Mouse (Mus musculus) cerebellum, adult (tissue): ENCODE measurements around the gene Arrdc1.
"Not testable (repeated sequence)": the region's sequence is repeated elsewhere in the genome, so short reads cannot be mapped to it uniquely, and the experiment has no call there.

Experiments used
- ATAC-seq: cut with Nextera tagmentation; 2 replicates; pipeline ENCODE4 v1.9.2; 2017; ENCODE audit warnings: mild to moderate bottlenecking, moderate library complexity, mixed read lengths; ENCODE audit not compliant: insufficient number of reproducible peaks, low FRiP score, low TSS enrichment

The Arrdc1 gene

DNA sequence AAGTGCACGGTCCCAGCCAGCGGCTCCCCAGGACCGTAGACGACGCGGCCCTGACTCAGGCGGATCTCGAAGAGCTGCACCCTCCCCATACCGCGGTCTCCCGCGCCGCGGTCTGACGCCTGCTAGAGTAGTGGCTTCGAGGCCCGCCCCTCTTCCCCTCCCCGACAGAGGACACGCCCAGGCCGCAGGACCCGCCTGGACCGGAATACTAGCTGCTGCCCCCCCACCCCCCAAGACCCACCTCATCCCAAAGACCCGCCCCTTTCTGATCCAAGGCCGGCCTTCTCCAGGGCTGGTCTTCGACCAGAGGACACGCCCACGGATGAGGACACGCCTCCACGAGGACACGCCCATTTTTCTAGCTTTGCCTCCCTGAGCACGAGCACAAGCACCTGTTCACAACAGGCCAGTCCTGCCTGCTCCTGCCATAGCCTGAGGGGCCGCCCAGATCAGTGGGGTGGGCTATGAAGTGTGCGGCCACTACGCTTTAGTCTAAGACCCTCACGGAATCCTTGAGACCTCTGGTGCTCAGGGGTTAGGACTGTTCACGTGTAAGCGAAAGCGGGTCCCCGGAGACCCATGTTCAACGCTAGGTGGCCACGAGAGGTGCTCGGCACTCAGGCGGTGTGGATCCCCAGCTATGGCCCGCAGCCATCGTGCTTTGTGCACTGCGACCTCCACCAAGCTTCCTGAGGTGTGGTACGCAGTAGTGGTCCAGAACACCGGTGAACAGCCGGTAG lies at the start of gene Arrdc1:
TSS of gene Arrdc1 (minus strand) at position 196 of the 740 bp plus-strand sequence.
- peak; percentile 74 for ATAC-seq

DNA sequence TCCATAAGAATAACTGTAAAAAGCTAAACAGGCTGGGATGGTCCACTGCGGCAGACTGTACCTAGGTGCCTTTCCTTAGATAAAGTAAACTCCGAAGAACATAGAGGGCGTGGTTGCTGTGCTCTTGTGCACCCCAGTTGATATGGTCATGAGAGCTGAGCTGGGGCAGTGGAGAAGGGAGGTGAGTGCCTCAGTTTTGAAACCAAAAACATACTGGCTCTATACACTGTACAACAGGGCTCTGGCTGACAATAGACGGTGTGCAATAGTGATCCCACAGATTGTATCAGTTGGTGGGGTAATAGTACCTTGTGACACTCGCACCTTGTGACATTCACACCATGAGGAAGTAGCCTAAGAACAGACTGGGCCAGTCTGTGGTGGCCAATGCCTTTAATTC lies 41.9 kb upstream of the Arrdc1 start:
- ATAC-seq, result no peak

DNA sequence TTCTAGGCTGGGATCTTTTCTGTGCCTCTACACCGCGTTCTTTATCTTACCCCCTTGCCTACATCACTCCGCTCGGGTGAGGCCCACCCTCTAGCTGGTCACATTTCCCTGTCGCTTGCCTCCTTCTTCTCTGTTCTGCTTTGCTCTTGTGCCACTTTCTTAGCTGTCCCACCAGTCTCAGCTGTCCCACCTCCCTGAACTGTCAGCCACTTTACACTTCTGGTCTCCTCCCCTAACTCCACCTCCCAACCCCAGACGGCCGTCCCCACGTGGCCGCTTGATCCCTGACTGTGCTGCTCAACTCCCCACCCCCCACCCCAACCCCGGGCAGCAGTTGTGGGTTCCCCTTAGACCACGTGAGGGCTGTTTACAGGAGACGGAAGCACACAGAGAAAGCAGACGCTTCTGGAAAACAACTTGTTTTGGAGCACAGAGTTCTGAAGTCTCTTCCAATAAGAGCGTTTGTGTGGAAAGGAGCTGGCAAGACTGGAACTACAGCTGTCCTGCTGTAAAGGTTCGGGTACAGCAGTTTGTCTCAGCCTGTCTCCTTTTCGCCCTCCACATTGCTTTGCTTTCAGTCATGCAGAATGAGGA lies 40.7 kb upstream of the Arrdc1 start, which contains the start of gene Pnpla7:
TSS of gene Pnpla7 (plus strand) at position 330 of the 594 bp plus-strand sequence.
- peak; percentile 31; the same call in 1 of the 2 replicates for ATAC-seq

DNA sequence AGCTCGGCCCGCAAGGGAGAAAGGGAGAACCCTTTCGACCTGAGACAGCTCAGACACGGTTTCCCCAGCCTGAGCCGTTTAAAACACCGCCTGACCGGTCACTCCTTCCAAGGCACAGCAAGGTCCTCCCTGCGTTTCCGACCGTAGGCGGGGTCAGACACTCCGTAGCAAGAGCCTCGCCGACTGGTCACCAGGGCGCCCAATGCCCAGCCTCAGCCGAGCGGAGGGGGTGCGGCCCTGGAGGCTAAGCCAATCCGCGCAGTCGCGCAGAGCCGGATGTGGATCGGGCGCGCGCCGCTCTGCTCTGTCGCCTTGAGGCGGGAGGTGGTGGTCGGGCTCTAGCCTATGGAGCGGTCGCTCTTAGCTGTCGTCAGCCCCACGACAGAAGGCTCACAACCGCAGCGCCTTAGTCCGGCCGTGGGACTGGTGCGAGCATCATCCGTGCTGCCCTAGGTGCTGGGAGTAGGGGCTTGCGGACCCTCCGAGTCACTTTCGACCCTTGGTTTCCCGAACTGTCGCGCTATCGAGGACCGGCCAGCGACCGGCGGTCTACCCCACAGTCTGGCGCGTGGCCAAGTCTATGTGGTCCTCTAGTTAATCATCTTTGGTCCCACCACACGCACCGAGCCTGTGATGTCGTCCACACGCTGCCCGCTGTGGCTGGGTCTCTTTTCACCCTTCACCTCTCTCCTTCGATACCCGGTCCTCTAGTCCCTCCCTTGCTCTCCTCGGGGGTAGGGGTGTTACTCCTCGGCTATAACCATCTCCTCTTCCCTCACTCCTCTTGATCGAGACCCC lies 40.1 kb upstream of the Arrdc1 start, which contains the start of gene Mrpl41:
TSS of gene Mrpl41 (minus strand) at position 193 of the 798 bp plus-strand sequence.
- peak; percentile 99 for ATAC-seq

DNA sequence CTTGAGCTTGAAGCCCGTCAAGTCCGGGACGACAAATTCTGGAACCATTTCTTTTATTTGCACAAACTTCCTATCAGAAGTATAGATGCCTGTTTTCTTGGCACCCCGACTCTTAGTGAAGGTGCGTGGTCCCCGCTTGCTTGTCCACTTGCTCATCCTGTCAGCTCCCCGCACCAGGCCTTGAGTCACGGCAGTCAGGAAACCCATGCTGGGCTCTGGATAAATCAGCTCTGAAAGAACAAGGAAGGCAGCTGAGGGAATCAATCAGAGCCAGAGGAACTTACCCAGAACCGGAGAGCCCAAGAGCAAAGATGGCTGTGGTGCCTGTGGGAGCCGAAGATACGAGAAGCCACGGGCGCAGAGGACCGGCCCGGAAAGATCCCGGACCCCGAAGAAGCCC lies 39.4 kb upstream of the Arrdc1 start:
- ATAC-seq, result not testable (repeated sequence)

DNA sequence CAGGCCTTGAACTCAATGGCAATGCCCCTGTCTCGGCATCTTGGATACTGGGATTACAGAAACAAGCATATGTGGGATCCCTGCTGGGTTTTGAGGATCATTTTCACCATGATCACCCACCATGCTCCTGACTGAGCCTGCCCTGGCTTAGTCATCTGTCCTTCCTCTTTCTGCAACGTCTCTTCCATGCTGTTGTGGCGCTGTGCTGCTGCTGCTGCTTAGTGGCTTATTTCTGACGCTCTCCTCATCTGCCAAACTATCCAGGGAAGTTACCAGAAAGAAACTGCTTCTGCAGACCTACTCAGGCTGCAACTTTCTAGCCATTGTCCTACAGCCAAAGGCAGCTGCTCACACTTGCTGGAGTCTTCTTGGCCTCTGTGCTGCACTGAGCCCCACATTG lies 35.3 kb upstream of the Arrdc1 start:
- no peak for ATAC-seq

DNA sequence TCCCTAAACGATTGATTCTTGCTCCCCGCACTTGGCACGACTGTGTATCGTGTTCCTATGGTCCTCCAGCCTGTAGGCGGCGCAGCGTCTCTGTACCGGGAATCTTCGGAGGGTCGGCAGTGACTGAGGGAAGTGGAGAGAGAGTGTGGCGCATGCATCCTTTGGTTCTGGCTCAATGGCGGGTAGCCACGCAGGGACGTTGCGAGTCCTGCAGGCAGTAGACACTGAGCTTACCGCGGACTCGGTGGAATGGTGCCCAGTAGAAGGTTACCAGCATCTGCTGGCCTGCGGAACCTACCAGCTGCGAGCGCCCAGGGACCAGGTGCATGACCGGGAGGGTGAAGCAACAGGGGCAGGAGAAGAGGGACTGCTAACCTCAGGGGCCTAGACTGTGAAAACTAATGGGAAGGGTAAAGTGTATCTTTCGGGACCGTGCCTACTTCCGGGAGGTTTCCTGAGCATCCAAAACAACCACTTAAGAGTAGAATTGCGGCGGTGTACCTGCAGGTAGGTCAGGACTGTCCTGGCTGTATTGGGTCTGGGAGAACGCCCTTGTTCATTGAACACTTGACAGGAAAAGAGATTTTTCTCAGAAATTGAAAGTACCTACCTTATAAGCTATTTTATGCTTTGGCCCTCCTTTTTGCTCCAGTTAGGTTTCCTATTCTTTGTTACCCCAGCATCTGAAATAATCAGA lies 27.4 kb upstream of the Arrdc1 start, which contains the start of gene Dph7:
TSS of gene Dph7 (plus strand) at position 97 of the 697 bp plus-strand sequence.
- ATAC-seq, result peak; percentile 83

DNA sequence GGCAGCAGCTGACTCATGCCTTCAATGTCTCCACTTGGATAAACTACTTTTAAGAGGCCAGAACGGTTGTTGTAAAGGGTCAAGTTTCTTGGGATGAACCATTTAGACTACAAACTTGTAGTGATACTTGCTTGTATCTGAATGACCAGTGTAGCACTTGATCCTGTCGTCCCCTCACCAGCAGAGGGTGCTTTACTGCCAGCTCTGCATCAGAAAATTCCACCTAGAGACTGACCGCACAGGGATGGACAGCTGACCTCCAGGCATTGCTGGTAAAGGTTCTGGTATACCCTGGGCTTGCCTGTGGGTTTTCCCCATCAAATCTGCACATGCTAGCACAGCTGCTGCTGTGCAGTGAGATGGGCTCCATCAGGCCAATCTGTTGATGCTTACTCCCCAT lies 25.9 kb upstream of the Arrdc1 start:
- ATAC-seq, result no peak; the same call in 1 of the 2 replicates

DNA sequence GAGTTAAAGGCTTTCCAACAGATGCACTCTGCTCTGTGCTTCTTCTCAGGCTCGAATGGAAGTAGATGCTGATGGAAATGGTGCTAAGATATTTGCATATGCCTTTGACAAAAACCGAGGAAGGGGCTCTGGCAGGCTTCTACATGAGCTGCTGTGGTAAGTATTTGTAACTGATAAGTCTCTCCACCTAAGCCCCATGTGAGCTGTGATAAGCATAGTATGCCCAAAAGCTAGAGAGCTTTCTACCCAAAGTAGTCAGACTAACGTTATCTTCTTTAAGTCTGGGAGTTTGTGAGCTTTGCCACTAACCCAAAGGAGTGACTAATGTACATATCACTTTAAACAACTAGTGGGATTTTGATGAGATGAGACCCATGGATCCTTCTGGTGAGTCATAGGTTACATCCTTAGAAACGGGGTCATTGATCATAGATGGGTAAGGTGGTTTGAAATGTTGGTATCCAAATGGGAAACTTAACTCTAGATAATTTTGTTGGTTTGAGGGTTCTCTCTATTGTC lies 17.5 kb upstream of the Arrdc1 start:
- ATAC-seq, result no peak

DNA sequence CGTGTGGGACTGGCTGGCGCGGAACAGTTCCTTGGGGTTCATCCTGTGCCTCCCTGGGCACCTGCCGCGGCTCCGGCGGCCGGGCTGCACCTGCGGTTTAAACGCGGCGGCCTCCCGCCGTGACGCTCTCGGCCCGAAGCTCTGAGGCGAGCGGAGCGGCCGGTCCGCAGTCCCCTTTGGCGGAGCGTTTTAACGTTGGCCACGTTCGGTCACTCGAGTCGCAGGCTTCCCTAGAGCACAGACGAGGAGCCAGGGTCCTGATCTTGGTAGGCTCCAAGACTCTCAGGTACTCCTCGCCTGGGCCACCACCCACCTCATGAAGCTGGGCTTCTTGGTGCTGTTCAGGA lies 15.1 kb upstream of the Arrdc1 start:
- no peak for ATAC-seq

DNA sequence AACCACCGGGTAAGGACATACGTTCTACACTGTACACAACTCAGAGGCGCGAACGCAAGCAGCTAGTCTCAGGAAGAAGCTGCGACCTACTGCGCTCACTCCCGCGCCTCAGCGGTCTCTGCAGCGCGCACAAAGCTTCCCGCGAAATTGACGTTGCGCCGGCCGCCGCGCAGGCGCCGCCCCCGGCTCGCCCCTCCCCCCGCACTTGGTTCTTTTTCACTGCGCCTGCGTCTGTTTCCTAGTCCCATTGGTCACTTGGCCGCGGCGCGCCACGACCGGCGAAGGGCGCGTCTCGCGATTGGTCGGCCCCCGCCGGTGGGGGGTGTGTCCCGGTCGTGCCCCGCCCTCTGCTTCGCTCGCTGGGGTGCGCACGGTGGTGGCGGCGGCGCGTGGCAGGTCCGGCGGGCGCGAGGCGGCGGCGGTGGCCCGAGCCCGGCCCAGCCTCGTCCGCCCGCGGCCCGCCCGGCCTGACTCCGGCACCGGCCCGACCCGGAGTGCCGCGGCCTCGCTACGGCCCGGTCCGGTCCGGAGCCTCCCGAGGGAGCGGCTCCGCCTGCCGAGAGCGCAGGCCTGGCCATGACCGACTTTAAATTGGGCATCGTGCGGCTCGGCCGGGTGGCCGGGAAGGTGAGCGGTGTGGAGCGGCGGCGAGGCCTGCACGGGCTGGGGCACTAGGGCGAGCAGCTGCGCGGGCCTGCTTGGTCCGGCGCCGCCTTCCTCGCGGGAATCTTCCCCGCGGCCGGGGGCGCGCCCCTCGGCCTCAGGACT lies 14.6 kb upstream of the Arrdc1 start, which contains the start of gene Zmynd19:
TSS of gene Zmynd19 (plus strand) at position 372 of the 768 bp plus-strand sequence.
- ATAC-seq, result peak; percentile 97

DNA sequence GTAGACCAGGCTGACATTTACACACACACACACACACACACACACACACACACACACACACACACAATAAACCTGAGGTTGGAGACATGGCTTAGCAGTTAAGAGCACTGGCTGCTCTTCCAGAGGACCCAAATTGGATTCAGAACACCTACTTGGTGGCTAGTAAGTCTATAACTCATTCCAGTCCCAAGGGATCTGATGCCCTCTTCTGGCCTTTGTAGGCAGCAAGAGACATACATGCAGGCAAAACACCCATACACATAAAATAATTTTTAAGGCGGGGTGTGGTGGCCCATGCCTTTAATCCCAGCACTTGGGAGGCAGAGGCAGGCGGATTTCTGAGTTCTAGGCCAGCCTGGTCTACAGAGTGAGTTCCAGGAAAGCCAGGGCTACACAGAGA lies 9.3 kb upstream of the Arrdc1 start:
- ATAC-seq, result not testable (repeated sequence)

DNA sequence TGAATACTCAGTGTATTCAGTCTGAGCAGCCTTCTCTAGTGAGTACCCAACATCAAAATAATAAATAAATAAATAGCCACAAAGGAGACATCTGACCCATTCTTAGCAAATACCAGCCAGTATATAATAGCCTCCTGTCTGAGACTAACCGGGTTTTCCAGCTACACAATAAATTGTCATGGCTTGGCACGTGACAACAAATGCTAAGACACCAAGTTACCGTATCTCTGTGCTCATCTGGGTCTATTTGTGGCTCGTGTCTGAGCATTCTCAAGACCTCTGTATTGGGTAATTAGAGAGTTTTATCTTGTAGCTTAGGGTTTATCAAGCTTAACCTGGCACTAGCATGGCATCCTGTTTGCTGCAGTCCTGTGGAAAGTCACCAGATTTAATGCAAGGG lies 7.0 kb upstream of the Arrdc1 start:
- ATAC-seq, result no peak

DNA sequence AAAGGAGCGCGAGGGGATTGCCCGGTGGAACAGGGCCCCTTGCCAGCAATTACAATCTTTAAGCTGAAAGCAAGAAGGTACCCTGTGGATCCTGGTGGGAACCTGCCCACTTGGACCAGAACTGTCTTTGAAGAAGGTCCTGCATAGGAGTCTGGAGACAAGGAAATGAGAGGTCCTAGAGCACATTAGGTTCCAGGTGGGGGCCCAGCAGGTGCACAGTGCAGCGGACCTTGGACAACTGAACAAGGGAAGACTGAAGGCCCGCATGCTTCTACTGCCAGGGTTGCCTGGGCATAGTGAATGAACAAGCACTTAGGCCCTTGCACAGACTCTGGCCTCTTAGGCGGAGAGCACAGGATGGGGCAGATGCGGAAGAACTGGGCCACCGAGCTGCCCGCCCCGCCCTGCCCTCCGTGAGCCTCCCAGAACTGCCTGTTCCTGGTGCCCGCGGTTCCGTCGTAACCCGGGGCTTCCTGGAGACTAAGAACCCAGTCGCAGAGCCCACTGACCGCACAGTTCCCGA lies 550 bp downstream of the Arrdc1 start:
- peak; percentile 58 for ATAC-seq

DNA sequence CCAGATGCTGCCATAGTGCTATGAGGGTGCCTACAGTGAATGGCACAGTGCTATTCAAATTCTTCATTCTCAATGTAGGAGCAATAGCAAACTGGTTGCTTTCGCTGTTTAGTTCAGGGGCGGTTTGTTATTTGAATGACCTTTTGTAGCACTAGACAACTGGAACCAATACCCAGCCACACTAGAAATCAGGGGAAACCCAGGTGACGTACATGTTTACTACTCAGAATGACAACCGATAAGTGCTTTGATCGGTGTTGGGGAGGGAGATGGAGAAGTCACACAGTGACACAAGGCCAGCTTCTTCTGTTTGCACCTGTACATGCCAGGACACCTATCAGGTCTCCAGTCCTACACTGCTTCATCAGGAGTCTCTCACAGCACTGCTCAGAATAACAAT lies 5.5 kb downstream of the Arrdc1 start:
- no peak for ATAC-seq

DNA sequence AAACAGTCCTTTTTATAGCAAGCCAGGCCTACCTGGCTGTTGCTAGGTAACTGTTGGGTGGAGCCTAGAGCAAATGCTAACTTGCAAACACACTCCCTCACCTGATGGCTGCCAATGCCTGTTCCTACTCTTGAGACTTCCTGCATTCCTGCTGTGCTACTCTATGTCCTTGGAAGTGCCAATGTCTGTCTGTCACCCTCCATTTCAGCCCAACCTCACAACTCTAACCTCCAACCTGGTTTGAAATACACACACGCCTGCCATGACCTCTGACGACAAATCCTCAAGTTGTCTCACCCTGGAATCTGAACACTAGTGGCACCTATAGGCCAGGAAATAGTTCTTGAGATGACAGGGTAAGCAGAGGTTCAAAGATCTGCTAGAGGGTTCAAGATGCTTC lies 5.9 kb downstream of the Arrdc1 start:
- ATAC-seq, result no peak

DNA sequence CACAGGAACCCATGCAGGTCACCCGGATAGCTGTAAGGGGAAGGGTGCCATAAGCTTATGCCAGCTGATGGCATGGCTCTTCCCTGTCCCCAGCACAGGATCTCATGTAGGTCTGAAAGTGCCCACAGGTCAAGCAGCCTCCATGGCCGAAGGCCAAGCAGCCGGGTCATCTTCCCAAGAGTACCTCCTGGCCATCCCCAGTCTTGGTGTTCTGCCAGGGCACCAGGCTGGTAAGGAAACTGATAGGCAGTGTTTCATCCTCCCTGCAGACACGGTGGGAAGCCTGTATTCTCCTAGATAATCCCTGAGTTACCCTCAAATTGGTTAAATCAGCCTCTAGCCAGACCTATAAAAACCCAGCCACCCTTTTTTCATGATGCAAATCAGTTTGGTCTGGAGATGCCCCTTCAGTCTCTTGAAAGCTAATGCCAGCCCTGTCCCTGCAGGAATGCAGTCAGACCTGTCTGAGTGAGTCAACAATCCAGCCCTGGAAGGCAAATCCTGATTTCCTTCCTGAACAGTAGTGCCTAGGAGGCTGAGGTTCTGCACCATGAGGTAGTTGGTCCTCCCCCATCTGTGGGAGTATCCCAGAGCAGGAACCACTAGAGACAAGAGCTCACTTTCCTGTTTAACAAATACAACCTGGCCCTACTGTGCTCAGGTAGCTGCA lies 7.1 kb downstream of the Arrdc1 start:
- ATAC-seq, result no peak

DNA sequence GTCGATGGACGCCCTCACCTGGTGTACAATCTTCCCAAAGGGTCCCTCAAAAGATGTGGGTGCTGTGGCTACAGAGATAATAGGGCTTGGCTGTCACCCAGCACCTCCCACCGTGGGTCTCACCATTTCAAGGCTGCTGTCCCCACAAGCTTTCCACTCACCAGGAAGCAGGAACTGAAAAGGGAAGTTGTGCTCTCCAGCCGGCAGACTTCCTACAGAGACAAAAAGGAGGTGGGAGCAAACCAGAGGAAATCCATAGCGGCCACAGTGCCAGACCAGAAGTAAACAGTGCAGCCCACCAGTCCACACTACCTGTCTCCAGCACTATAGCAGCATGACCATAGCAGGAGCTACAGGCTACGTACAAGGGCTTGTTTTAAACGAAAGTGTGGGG lies 8.1 kb downstream of the Arrdc1 start:
- ATAC-seq, result no peak
